Mouse (Mus musculus) intestine, embryonic 14.5 days (tissue): ENCODE results near the gene Emp2. TPM values are rescaled to one million over a fixed set of nuclear protein-coding genes. Genes with fewer than 3 reads are reported as not detected.
"Not testable (repeated sequence)": the region's sequence is repeated elsewhere in the genome, so short reads cannot be mapped to it uniquely, and the experiment has no call there.

Experiments
- ATAC-seq: fragments of 200-750 bp; cut with Nextera tagmentation; replicated peaks from 2 replicates; pipeline ENCODE4 v1.8.0; 2017; ENCODE audit warnings: low read depth, moderate number of reproducible peaks, moderate TSS enrichment, moderate library complexity; ENCODE audit not compliant: low FRiP score, low TSS enrichment
- DNase-seq: peaks from one replicate; pipeline ENCODE4 v3.0.0-alpha.2; 2018; ENCODE audit warnings: low spot score
- H3K27ac ChIP-seq: fragments of 300-500 bp; sonication (generic); 2 replicates; pipeline ENCODE4 v1.5.1; 2014; ENCODE audit warnings: low read depth, mild to moderate bottlenecking, control low read depth
- H3K27me3 ChIP-seq: fragments of 300-500 bp; sonication (generic); replicated peaks from 2 replicates; pipeline ENCODE4 v1.6.1; 2014; ENCODE audit warnings: low read length, control low read depth; ENCODE audit not compliant: control insufficient read depth, insufficient read depth
- H3K36me3 ChIP-seq: fragments of 300-500 bp; sonication (generic); 2 replicates; pipeline ENCODE4 v1.6.1; 2014; ENCODE audit warnings: low read length, control low read depth; ENCODE audit not compliant: control insufficient read depth, insufficient read depth
- H3K4me1 ChIP-seq: fragments of 300-500 bp; sonication (generic); replicated peaks from 2 replicates; pipeline ENCODE4 v1.6.1; 2014; ENCODE audit warnings: low read length, control low read depth, mixed read lengths; ENCODE audit not compliant: control insufficient read depth, insufficient read depth
- H3K4me2 ChIP-seq: fragments of 300-500 bp; sonication (generic); 2 replicates; pipeline ENCODE4 v1.6.1; 2014; ENCODE audit warnings: low read length
- H3K4me3 ChIP-seq: fragments of 300-500 bp; sonication (generic); 2 replicates; pipeline ENCODE4 v1.5.1; 2014; ENCODE audit warnings: low read depth, low read length, control low read depth, mixed read lengths
- H3K9ac ChIP-seq: fragments of 300-500 bp; sonication (generic); 2 replicates; pipeline ENCODE4 v1.6.1; 2014; ENCODE audit warnings: mild to moderate bottlenecking, low read length
- H3K9me3 ChIP-seq: fragments of 300-500 bp; sonication (generic); 2 replicates; pipeline ENCODE4 v1.6.1; 2016; ENCODE audit warnings: low read length, control low read depth; ENCODE audit not compliant: control insufficient read depth
- WGBS: fragments of 180-500 bp; shearing (Covaris S2); extraction: QIAGEN DNeasy Blood & Tissue Kit; methylation state at CpG from one replicate; pipeline ENCODE4 v1.1.7; 2014; 5-methylcytosine and 5-hydroxymethylcytosine counted together
- polyA plus RNA-seq: library from polyadenylated mRNA; unstranded; fragments of >200 nt; fragmentation: Nextera tagmentation; extraction: Ambion mirVana; gene quantifications from 2 replicates; pipeline ENCODE4 v1.2.1, GENCODE M21; 2014

The Emp2 gene
- polyA plus RNA-seq, 1 experiment from 2014 or later: 21.4 TPM

GRCm38 (mm10) chr16:10286513-10287268 is 27.1 kb downstream of the Emp2 start:
- Histone ChIP-seq H3K9me3 (no peaks in the 10 kb centered on the region), H3K4me2 (no peak overlapping the region), H3K27me3 (no peaks in the 10 kb centered on the region), H3K4me1 (no peaks in the 10 kb centered on the region), H3K36me3 (no peaks in the 10 kb centered on the region), H3K27ac (no peak overlapping the region), H3K4me3 (no peak overlapping the region), H3K9ac (no peak overlapping the region)
- ATAC-seq: no peak
- DNase-seq: no peak
- 82% methylated on average over 9 of the region's 9 CpGs for WGBS

- Histone ChIP-seq H3K4me1 (no peaks in the 10 kb centered on the region), H3K4me2 (no peak overlapping the region), H3K36me3 (no peaks in the 10 kb centered on the region), H3K4me3 (no peak overlapping the region), H3K9ac (no peak overlapping the region), H3K27me3 (no peaks in the 10 kb centered on the region), H3K27ac (no peak overlapping the region), H3K9me3 (no peaks in the 10 kb centered on the region)
- no peak for ATAC-seq
- DNase-seq: no peak
- 81% methylated on average over 3 of the region's 3 CpGs for WGBS
Measured at GRCm38 (mm10) chr16:10281890-10282289, 31.9 kb downstream of the Emp2 start.

- Histone ChIP-seq H3K27me3 (no peaks in the 10 kb centered on the region), H3K36me3 (no peaks in the 10 kb centered on the region), H3K4me1 (no peaks in the 10 kb centered on the region), H3K4me2 (no peak overlapping the region), H3K4me3 (no peak overlapping the region), H3K9me3 (no peaks in the 10 kb centered on the region), H3K27ac (no peak overlapping the region), H3K9ac (no peak overlapping the region)
- 45% methylated on average over 12 of the region's 12 CpGs for WGBS
- ATAC-seq: 0 out of 2 replicates have a peak, but pooled peaks have one; percentile 50
- peak; percentile 88 for DNase-seq
Measured at GRCm38 (mm10) chr16:10280286-10280951, 33.3 kb downstream of the Emp2 start.

GRCm38 (mm10) chr16:10276778-10277177 is 37.0 kb downstream of the Emp2 start:
- 80% methylated on average over 5 of the region's 5 CpGs for WGBS
- H3K4me3 ChIP-seq: not testable (repeated sequence)

GRCm38 (mm10) chr16:10274465-10274864 is 39.3 kb downstream of the Emp2 start:
- WGBS: 69% methylated on average over 4 of the region's 4 CpGs
- H3K4me3 ChIP-seq: no peak overlapping the region

More at GRCm38 (mm10) chr16:10276778-10277177, 37.0 kb downstream of the Emp2 start:
- H3K9ac ChIP-seq, H3K27ac ChIP-seq, H3K9me3 ChIP-seq, H3K4me1 ChIP-seq, ATAC-seq, H3K36me3 ChIP-seq, H3K27me3 ChIP-seq, DNase-seq, H3K4me2 ChIP-seq: not testable (repeated sequence)

GRCm38 (mm10) chr16:10272256-10272655 is 41.5 kb downstream of the Emp2 start:
- WGBS: 27% methylated on average over 3 of the region's 3 CpGs
- no peaks in the 10 kb centered on the region for H3K9me3 ChIP-seq
- no peaks in the 10 kb centered on the region for H3K4me1 ChIP-seq
- H3K36me3 ChIP-seq: no peaks in the 10 kb centered on the region
- no peak overlapping the region for H3K27ac ChIP-seq
- H3K27me3 ChIP-seq: no peaks in the 10 kb centered on the region
- no peak overlapping the region for H3K9ac ChIP-seq
- H3K4me3 ChIP-seq: no peak overlapping the region
- DNase-seq (peak; percentile 67), ATAC-seq (no peak)
- no peak overlapping the region for H3K4me2 ChIP-seq

More at GRCm38 (mm10) chr16:10274465-10274864, 39.3 kb downstream of the Emp2 start:
- DNase-seq (no peak), ATAC-seq (no peak)
- H3K9ac ChIP-seq: no peak overlapping the region
- no peak overlapping the region for H3K4me2 ChIP-seq
- H3K27ac ChIP-seq: no peak overlapping the region
- no peaks in the 10 kb centered on the region for H3K27me3 ChIP-seq
- H3K4me1 ChIP-seq: no peaks in the 10 kb centered on the region
- H3K9me3 ChIP-seq: no peaks in the 10 kb centered on the region
- H3K36me3 ChIP-seq: no peaks in the 10 kb centered on the region

- Histone ChIP-seq H3K27me3 (no peaks in the 10 kb centered on the region), H3K4me2 (no peak overlapping the region), H3K9ac (no peak overlapping the region), H3K27ac (no peak overlapping the region), H3K4me3 (no peak overlapping the region), H3K9me3 (no peaks in the 10 kb centered on the region), H3K4me1 (no peaks in the 10 kb centered on the region), H3K36me3 (no peaks in the 10 kb centered on the region)
- no peak for DNase-seq
- no peak for ATAC-seq
- 64% methylated on average over 1 of the region's 1 CpGs for WGBS
Measured at GRCm38 (mm10) chr16:10253993-10254392, 59.8 kb downstream of the Emp2 start.

- Histone ChIP-seq H3K36me3 (no peaks in the 10 kb centered on the region), H3K27ac (no peak overlapping the region), H3K4me3 (no peak overlapping the region), H3K9ac (no peak overlapping the region), H3K9me3 (no peaks in the 10 kb centered on the region), H3K27me3 (no peaks in the 10 kb centered on the region), H3K4me1 (no peaks in the 10 kb centered on the region), H3K4me2 (no peak overlapping the region)
- DNase-seq (no peak), ATAC-seq (no peak)
Measured at GRCm38 (mm10) chr16:10236601-10237000, 77.2 kb downstream of the Emp2 start.
